Mouse (Mus musculus) heart, postnatal 0 days (tissue): ENCODE results near the gene Phf21a. TPM values are rescaled to one million over a fixed set of nuclear protein-coding genes. Genes with fewer than 3 reads are reported as not detected.

Experiments used
- ATAC-seq: fragments of 200-750 bp; cut with Nextera tagmentation; 2 replicates; pipeline ENCODE4 v1.8.0; 2017; ENCODE audit warnings: low read depth, moderate number of reproducible peaks, moderate library complexity; ENCODE audit not compliant: insufficient read depth
- DNase-seq: peaks from one replicate; pipeline ENCODE4 v3.0.0-alpha.2; 2016; ENCODE audit warnings: low spot score
- H3K27ac ChIP-seq: fragments of 300-500 bp; sonication (generic); 2 replicates; pipeline ENCODE4 v1.5.1; 2014; ENCODE audit warnings: low read depth, mild to moderate bottlenecking
- H3K27me3 ChIP-seq: fragments of 300-500 bp; sonication (generic); 2 replicates; pipeline ENCODE4 v1.6.1; 2014; ENCODE audit warnings: low read length, mixed read lengths; ENCODE audit not compliant: control insufficient read depth, insufficient read depth
- H3K36me3 ChIP-seq: fragments of 300-500 bp; sonication (generic); replicated peaks from 2 replicates; pipeline ENCODE4 v1.6.1; 2014; ENCODE audit warnings: low read length, mixed read lengths; ENCODE audit not compliant: control insufficient read depth, insufficient read depth
- H3K4me1 ChIP-seq: fragments of 300-500 bp; sonication (generic); 2 replicates; pipeline ENCODE4 v1.6.1; 2014; ENCODE audit warnings: antibody characterized with exemption; ENCODE audit not compliant: control insufficient read depth, insufficient read depth
- H3K4me2 ChIP-seq: fragments of 300-500 bp; sonication (generic); 2 replicates; pipeline ENCODE4 v1.6.1; 2014; ENCODE audit warnings: low read depth, mild to moderate bottlenecking, low read length, moderate library complexity
- H3K4me3 ChIP-seq: fragments of 300-500 bp; sonication (generic); 2 replicates; pipeline ENCODE4 v1.5.1; 2014; ENCODE audit warnings: low read depth, low read length
- H3K9ac ChIP-seq: fragments of 300-500 bp; sonication (generic); replicated peaks from 2 replicates; pipeline ENCODE4 v1.6.1; 2014; ENCODE audit warnings: low read depth, low read length, mixed read lengths
- H3K9me3 ChIP-seq: fragments of 300-500 bp; sonication (generic); replicated peaks from 2 replicates; pipeline ENCODE4 v1.6.1; 2016; ENCODE audit warnings: low read length; ENCODE audit not compliant: control insufficient read depth
- CTCF ChIP-seq: IDR thresholded peaks from 2 replicates; pipeline ENCODE4 v1.5.1; 2016; ENCODE audit warnings: antibody characterized with exemption, control low read depth, low read depth
- EP300 ChIP-seq: IDR thresholded peaks from 2 replicates; pipeline ENCODE4 v1.6.1; 2016; ENCODE audit warnings: antibody characterized with exemption, low read depth
- WGBS: fragments of 180-500 bp; shearing (Covaris S2); extraction: QIAGEN DNeasy Blood & Tissue Kit; methylation state at CpG from one replicate; pipeline ENCODE4 v1.1.7; 2014; 5-methylcytosine and 5-hydroxymethylcytosine counted together
- polyA plus RNA-seq: library from polyadenylated mRNA; unstranded; fragments of >200 nt; fragmentation: Nextera tagmentation; extraction: Ambion mirVana; gene quantifications from 2 replicates; pipeline ENCODE4 v1.2.1, GENCODE M21; 2015
- total RNA-seq: library from RNA; depleted of rRNA; stranded (reverse); fragments of >200 nt; gene quantifications from 2 replicates; pipeline ENCODE4 v1.2.3, GENCODE M21; 2014; ENCODE audit warnings: low replicate concordance

Gene Phf21a
- total and polyA plus RNA-seq, 2 experiments from 2014 or later: 9.9 to 41.0 TPM

- Histone ChIP-seq H3K9me3 (no peaks in the 10 kb centered on the region), H3K4me3 (no peak overlapping the region), H3K27me3 (no peaks in the 10 kb centered on the region), H3K9ac (no peak overlapping the region), H3K27ac (no peak overlapping the region), H3K4me2 (no peak overlapping the region), H3K4me1 (peaks cover 2% of the 10 kb centered on the region; the same call in 1 of the 2 replicates), H3K36me3 (peaks cover 61% of the 10 kb centered on the region)
- TF ChIP-seq CTCF (no peak), EP300 (no peak)
- ATAC-seq (no peak), DNase-seq (no peak)
- 82% methylated on average over 5 of the region's 5 CpGs for WGBS
Observed at GRCm38 (mm10) chr2:92381161-92381560, 288.2 kb downstream of the Phf21a start.

GRCm38 (mm10) chr2:92381901-92382588 is 289.1 kb downstream of the Phf21a start, which contains the start of gene 1700029I15Rik:
1700029I15Rik (plus strand) TSS chr2:92382538.
- DNase-seq: no peak
- Histone ChIP-seq H3K27me3 (no peaks in the 10 kb centered on the region), H3K9ac (no peak within 1 kb of the TSS), H3K36me3 (peaks cover 60% of the 10 kb centered on the region), H3K9me3 (no peaks in the 10 kb centered on the region), H3K27ac (no peak within 1 kb of the TSS), H3K4me2 (no peak within 1 kb of the TSS), H3K4me3 (no peak within 1 kb of the TSS), H3K4me1 (no peaks in the 10 kb centered on the region)
- WGBS: 80% methylated on average over 5 of the region's 5 CpGs
- ATAC-seq: no peak
- no peak for TF ChIP-seq EP300
- TF ChIP-seq CTCF: no peak

- WGBS: 77% methylated on average over 4 of the region's 4 CpGs
- Histone ChIP-seq H3K36me3 (peaks cover 53% of the 10 kb centered on the region), H3K27me3 (no peaks in the 10 kb centered on the region), H3K9me3 (no peaks in the 10 kb centered on the region), H3K27ac (no peak overlapping the region), H3K4me3 (no peak overlapping the region), H3K9ac (no peak overlapping the region), H3K4me2 (no peak overlapping the region), H3K4me1 (no peaks in the 10 kb centered on the region)
- no peak for DNase-seq
- no peak for TF ChIP-seq EP300
- no peak for TF ChIP-seq CTCF
- no peak for ATAC-seq
Observed at GRCm38 (mm10) chr2:92382759-92383158, 289.8 kb downstream of the Phf21a start.

- Histone ChIP-seq H3K9me3 (no peaks in the 10 kb centered on the region), H3K9ac (no peak overlapping the region), H3K4me1 (peaks cover 4% of the 10 kb centered on the region; the same call in 1 of the 2 replicates), H3K27ac (no peak overlapping the region), H3K36me3 (peaks cover 40% of the 10 kb centered on the region), H3K4me2 (no peak overlapping the region), H3K4me3 (no peak overlapping the region), H3K27me3 (0 out of 2 replicates have a peak, but pooled peaks cover 4% of the 10 kb centered on the region)
- TF ChIP-seq EP300 (no peak), CTCF (no peak)
- no peak for ATAC-seq
- no peak for DNase-seq
- WGBS: 66% methylated on average over 4 of the region's 4 CpGs
Observed at GRCm38 (mm10) chr2:92384101-92384500, 291.2 kb downstream of the Phf21a start.

- ATAC-seq (no peak), DNase-seq (no peak)
- Histone ChIP-seq H3K4me1 (peaks cover 10% of the 10 kb centered on the region), H3K36me3 (peaks cover 28% of the 10 kb centered on the region), H3K9ac (no peak overlapping the region), H3K4me3 (no peak overlapping the region), H3K27me3 (peaks cover 17% of the 10 kb centered on the region), H3K9me3 (no peaks in the 10 kb centered on the region), H3K4me2 (no peak overlapping the region), H3K27ac (no peak overlapping the region)
- TF ChIP-seq EP300 (no peak), CTCF (no peak)
- 70% methylated on average over 22 of the region's 22 CpGs for WGBS
Observed at GRCm38 (mm10) chr2:92385113-92386051, 292.5 kb downstream of the Phf21a start.
